Mouse (Mus musculus) MEL (cell line): ENCODE data around the gene Krtap16-1. TPM values are rescaled to one million over a fixed set of nuclear protein-coding genes. Genes with fewer than 3 reads are reported as not detected.

ENCODE experiments used
- DNase-seq: peaks from one replicate; pipeline ENCODE4 v3.0.0; 2011; ENCODE audit warnings: low read depth, low spot score
- H3K27ac ChIP-seq: 2 replicates; pipeline ENCODE4 v1.5.1; 2012; ENCODE audit warnings: low read depth, mild to moderate bottlenecking, control low read depth, low read length, moderate library complexity; ENCODE audit not compliant: control insufficient read depth
- H3K27me3 ChIP-seq, 2 experiments: fragments of 150-350 bp in 1 of 2; sonication (generic) in 1 of 2; 2 replicates each; pipeline ENCODE4 v1.6.1; 2012; ENCODE audit warnings: low read length in 2 of 2, mild to moderate bottlenecking in 2 of 2, improper control_type of control experiment in 1 of 2, moderate library complexity in 1 of 2; ENCODE audit not compliant: insufficient read depth in 2 of 2, control insufficient read depth in 1 of 2
- H3K36me3 ChIP-seq, 2 experiments: 2 replicates each; pipeline ENCODE4 v1.6.1; 2012 to 2014; ENCODE audit warnings: low read length in 2 of 2, improper control_type of control experiment in 1 of 2, inconsistent platforms in 1 of 2, mild to moderate bottlenecking in 1 of 2; ENCODE audit not compliant: insufficient read depth in 2 of 2, control insufficient read depth in 1 of 2
- H3K4me1 ChIP-seq, 2 experiments: fragments of 150-350 bp in 1 of 2; sonication (generic) in 1 of 2; 2 replicates each; pipeline ENCODE4 v1.6.1; 2012; ENCODE audit warnings: low read length in 2 of 2, improper control_type of control experiment in 1 of 2, mild to moderate bottlenecking in 1 of 2; ENCODE audit not compliant: insufficient read depth in 2 of 2, control insufficient read depth in 1 of 2
- H3K4me3 ChIP-seq, 2 experiments: fragments of 150-350 bp in 1 of 2; sonication (generic) in 1 of 2; 2 replicates each; pipeline ENCODE4 v1.5.1; 2012; ENCODE audit warnings: low read depth in 2 of 2, low read length in 2 of 2, mild to moderate bottlenecking in 2 of 2, moderate library complexity in 2 of 2, control low read depth in 1 of 2, improper control_type of control experiment in 1 of 2; ENCODE audit not compliant: control insufficient read depth in 1 of 2, insufficient read depth in 1 of 2
- H3K79me2 ChIP-seq: 2 replicates; pipeline ENCODE4 v1.6.1; 2012; ENCODE audit warnings: mild to moderate bottlenecking, low read length, moderate library complexity; ENCODE audit not compliant: control insufficient read depth, poor library complexity, insufficient read depth
- H3K9ac ChIP-seq: 2 replicates; pipeline ENCODE4 v1.6.1; 2012; ENCODE audit warnings: low read depth, mild to moderate bottlenecking, control low read depth, low read length, moderate library complexity; ENCODE audit not compliant: control insufficient read depth, poor library complexity, severe bottlenecking
- H3K9me3 ChIP-seq: fragments of 150-350 bp; sonication (generic); replicated peaks from 2 replicates; pipeline ENCODE4 v1.6.1; 2012; ENCODE audit warnings: mild to moderate bottlenecking, low read length, improper control_type of control experiment, moderate library complexity; ENCODE audit not compliant: insufficient read depth
- CHD1 ChIP-seq: IDR thresholded peaks from 2 replicates; pipeline ENCODE4 v1.6.1; 2012; ENCODE audit warnings: low read depth, mild to moderate bottlenecking, inconsistent platforms, low read length, improper control_type of control experiment
- CHD2 ChIP-seq: IDR thresholded peaks from 2 replicates; pipeline ENCODE4 v1.6.1; 2011; ENCODE audit warnings: low read length, improper control_type of control experiment
- CTCF ChIP-seq, 3 experiments: IDR thresholded peaks in 2 of 3; conservative IDR thresholded peaks in 1 of 3; 2 replicates each; pipeline ENCODE4 v1.5.1; 2011 to 2012; ENCODE audit warnings: low read length in 3 of 3, low read depth in 2 of 3, mild to moderate bottlenecking in 2 of 3, improper control_type of control experiment in 1 of 3, inconsistent platforms in 1 of 3, mixed read lengths in 1 of 3, moderate library complexity in 1 of 3; ENCODE audit not compliant: control insufficient read depth in 1 of 3, insufficient read depth in 1 of 3, poor library complexity in 1 of 3, severe bottlenecking in 1 of 3
- ELF1 ChIP-seq: IDR thresholded peaks from 2 replicates; pipeline ENCODE4 v1.6.1; 2014; ENCODE audit warnings: low read depth, mild to moderate bottlenecking, inconsistent platforms, low read length, improper control_type of control experiment, moderate library complexity
- ETS1 ChIP-seq: IDR thresholded peaks from 2 replicates; pipeline ENCODE4 v1.6.1; 2012; ENCODE audit warnings: low read depth, mild to moderate bottlenecking, inconsistent platforms, low read length, improper control_type of control experiment, moderate library complexity
- GABPA ChIP-seq: IDR thresholded peaks from 2 replicates; pipeline ENCODE4 v1.6.1; 2012; ENCODE audit warnings: low read depth, mild to moderate bottlenecking, inconsistent platforms, low read length, improper control_type of control experiment, moderate library complexity
- JUND ChIP-seq: IDR thresholded peaks from 2 replicates; pipeline ENCODE4 v1.6.1; 2011; ENCODE audit warnings: low read depth, mild to moderate bottlenecking, improper control_type of control experiment, low read length
- MAFK ChIP-seq: IDR thresholded peaks from 2 replicates; pipeline ENCODE4 v1.6.1; 2011; ENCODE audit warnings: low read depth, mild to moderate bottlenecking, low read length, improper control_type of control experiment, borderline replicate concordance
- MAX ChIP-seq: IDR thresholded peaks from 2 replicates; pipeline ENCODE4 v1.6.1; 2011; ENCODE audit warnings: low read length, improper control_type of control experiment
- MAZ ChIP-seq: IDR thresholded peaks from 2 replicates; pipeline ENCODE4 v1.6.1; 2012; ENCODE audit warnings: low read depth, mild to moderate bottlenecking, inconsistent platforms, low read length, improper control_type of control experiment
- NRF1 ChIP-seq: IDR thresholded peaks from 2 replicates; pipeline ENCODE4 v1.6.1; 2014; ENCODE audit warnings: low read depth, mild to moderate bottlenecking, inconsistent platforms, low read length, improper control_type of control experiment, moderate library complexity; ENCODE audit not compliant: poor library complexity, insufficient read depth, severe bottlenecking
- POLR2A ChIP-seq, 2 experiments: IDR thresholded peaks; 2 replicates each; pipeline ENCODE4 v1.6.1; 2011 to 2012; ENCODE audit warnings: low read length in 2 of 2, mild to moderate bottlenecking in 2 of 2, control low read depth in 1 of 2, improper control_type of control experiment in 1 of 2, low read depth in 1 of 2, moderate library complexity in 1 of 2; ENCODE audit not compliant: control insufficient read depth in 1 of 2, insufficient read depth in 1 of 2, poor library complexity in 1 of 2
- POLR2AphosphoS2 ChIP-seq: IDR thresholded peaks from 2 replicates; pipeline ENCODE4 v1.6.1; 2011; ENCODE audit warnings: low read length, improper control_type of control experiment
- POLR2AphosphoS5 ChIP-seq: IDR thresholded peaks from 2 replicates; pipeline ENCODE4 v1.6.1; 2012; ENCODE audit warnings: low read depth, borderline replicate concordance, mild to moderate bottlenecking, inconsistent platforms, low read length, moderate library complexity, mixed read lengths
- RAD21 ChIP-seq: IDR thresholded peaks from 2 replicates; pipeline ENCODE4 v1.6.1; 2011; ENCODE audit warnings: mild to moderate bottlenecking, low read depth, low read length, improper control_type of control experiment
- RCOR1 ChIP-seq: IDR thresholded peaks from 2 replicates; pipeline ENCODE4 v1.6.1; 2012; ENCODE audit warnings: low read depth, mild to moderate bottlenecking, inconsistent platforms, low read length, improper control_type of control experiment
- SMC3 ChIP-seq: IDR thresholded peaks from 2 replicates; pipeline ENCODE4 v1.6.1; 2011; ENCODE audit warnings: low read depth, low read length, improper control_type of control experiment
- TAL1 ChIP-seq: IDR thresholded peaks from 2 replicates; pipeline ENCODE4 v1.6.1; 2012; ENCODE audit warnings: mild to moderate bottlenecking, inconsistent platforms, low read length, moderate library complexity, mixed read lengths
- TCF12 ChIP-seq: IDR thresholded peaks from 2 replicates; pipeline ENCODE4 v1.6.1; 2014; ENCODE audit warnings: low read depth, mild to moderate bottlenecking, inconsistent platforms, low read length, improper control_type of control experiment, moderate library complexity
- UBTF ChIP-seq: IDR thresholded peaks from 2 replicates; pipeline ENCODE4 v1.6.1; 2012; ENCODE audit warnings: low read depth, mild to moderate bottlenecking, inconsistent platforms, low read length, improper control_type of control experiment, moderate library complexity, borderline replicate concordance; ENCODE audit not compliant: insufficient read depth
- USF2 ChIP-seq, 2 experiments: IDR thresholded peaks; 2 replicates each; pipeline ENCODE4 v1.6.1; 2011 to 2012; ENCODE audit warnings: improper control_type of control experiment in 2 of 2, low read length in 2 of 2, borderline replicate concordance in 1 of 2, inconsistent platforms in 1 of 2, low read depth in 1 of 2, mild to moderate bottlenecking in 1 of 2; ENCODE audit not compliant: insufficient read depth in 1 of 2
- ZC3H11A ChIP-seq: IDR thresholded peaks from 2 replicates; pipeline ENCODE4 v1.6.1; 2012; ENCODE audit warnings: low read depth, mild to moderate bottlenecking, inconsistent platforms, low read length, improper control_type of control experiment
- ZKSCAN1 ChIP-seq: IDR thresholded peaks from 2 replicates; pipeline ENCODE4 v1.6.1; 2012; ENCODE audit warnings: low read depth, mild to moderate bottlenecking, inconsistent platforms, low read length, improper control_type of control experiment, moderate library complexity
- ZNF384 ChIP-seq: IDR thresholded peaks from 2 replicates; pipeline ENCODE4 v1.6.1; 2012; ENCODE audit warnings: low read depth, mild to moderate bottlenecking, inconsistent platforms, low read length, improper control_type of control experiment
- polyA plus RNA-seq, 2 experiments: library from polyadenylated mRNA; stranded (reverse) in 1 of 2; unstranded in 1 of 2; fragments of >175 nt in 1 of 2; fragments of >200 nt in 1 of 2; gene quantifications; 2 replicates each; pipeline versions ENCODE4 v1.2.1 to v1.2.4; 2012; ENCODE audit warnings: low replicate concordance in 2 of 2, low read depth in 1 of 2; ENCODE audit not compliant: insufficient read length in 2 of 2, insufficient read depth in 1 of 2, missing spikeins in 1 of 2
- total RNA-seq: library from RNA; depleted of rRNA; stranded (reverse); fragments of 300-350 nt; gene quantifications from 2 replicates; pipeline ENCODE4 v1.2.3, GENCODE M21; 2012

Gene Krtap16-1
- total and polyA plus RNA-seq, 3 experiments, result 0.08 TPM; not detected in 2

- DNase-seq, result peak; percentile 32
- no peaks in the 10 kb centered on the region for H3K27me3 ChIP-seq
Measured at GRCm38 (mm10) chr11:100006624-100007023, 20.2 kb upstream of the Krtap16-1 start.

GRCm38 (mm10) chr11:100005905-100006304 is 19.5 kb upstream of the Krtap16-1 start:
- H3K4me1 ChIP-seq, result no peaks in the 10 kb centered on the region
- H3K9ac ChIP-seq, result no peak overlapping the region
- no peaks in the 10 kb centered on the region for H3K36me3 ChIP-seq
- no peaks in the 10 kb centered on the region for H3K9me3 ChIP-seq
- H3K4me3 ChIP-seq, result no peak overlapping the region
- no peaks in the 10 kb centered on the region for H3K79me2 ChIP-seq
- H3K27me3 ChIP-seq, result no peaks in the 10 kb centered on the region
- no peak for TF ChIP-seq ETS1
- no peak for TF ChIP-seq RAD21
- no peak for TF ChIP-seq ELF1
- TF ChIP-seq POLR2AphosphoS5, result no peak
- no peak for TF ChIP-seq TAL1
- no peak for TF ChIP-seq CTCF (IDR thresholded peaks at IDR 0.05 in 2 of 3, conservative IDR thresholded peaks at IDR 0.05 in 1 of 3; ENCODE audit: control insufficient read depth in 1 of 3, insufficient read depth in 1 of 3, low read depth in 2 of 3, low read length in 3 of 3, poor library complexity in 1 of 3, severe bottlenecking in 1 of 3)
- TF ChIP-seq POLR2AphosphoS2, result no peak
- no peak for TF ChIP-seq ZKSCAN1
- H3K27ac ChIP-seq, result no peak overlapping the region
- no peak for DNase-seq

More at GRCm38 (mm10) chr11:100006624-100007023, 20.2 kb upstream of the Krtap16-1 start:
- H3K36me3 ChIP-seq, result no peaks in the 10 kb centered on the region
- no peak overlapping the region for H3K27ac ChIP-seq
- no peaks in the 10 kb centered on the region for H3K4me1 ChIP-seq
- TF ChIP-seq RAD21 (peak; percentile 5; the same call in 1 of the 2 replicates), CTCF (IDR thresholded peaks at IDR 0.05 in 2 of 3, conservative IDR thresholded peaks at IDR 0.05 in 1 of 3; ENCODE audit: control insufficient read depth in 1 of 3, insufficient read depth in 1 of 3, low read depth in 2 of 3, low read length in 3 of 3, poor library complexity in 1 of 3, severe bottlenecking in 1 of 3) (peak; percentile 42 to 52 (median 52)), SMC3 (peak; percentile 28), CHD1 (no peak)
- no peaks in the 10 kb centered on the region for H3K9me3 ChIP-seq
- H3K9ac ChIP-seq, result no peak overlapping the region
- H3K4me3 ChIP-seq, result no peak overlapping the region
- H3K79me2 ChIP-seq, result no peaks in the 10 kb centered on the region

- H3K9ac ChIP-seq, result no peak overlapping the region
- peak; percentile 56 for DNase-seq
- no peaks in the 10 kb centered on the region for H3K36me3 ChIP-seq
- no peaks in the 10 kb centered on the region for H3K9me3 ChIP-seq
- no peaks in the 10 kb centered on the region for H3K4me1 ChIP-seq
- H3K79me2 ChIP-seq, result no peaks in the 10 kb centered on the region
- H3K27ac ChIP-seq, result no peak overlapping the region
- no peaks in the 10 kb centered on the region for H3K27me3 ChIP-seq
- no peak overlapping the region for H3K4me3 ChIP-seq
- TF ChIP-seq MAFK (no peak), NRF1 (no peak), RAD21 (peak; percentile 74), GABPA (no peak), ZC3H11A (peak; percentile 47), CHD2 (no peak), TCF12 (no peak), TAL1 (no peak), POLR2A (IDR thresholded peaks at IDR 0.05; ENCODE audit: control insufficient read depth in 1 of 2, insufficient read depth in 1 of 2, low read depth in 1 of 2, low read length in 2 of 2, poor library complexity in 1 of 2) (no peak), ZNF384 (peak; percentile 97), MAX (no peak), USF2 (IDR thresholded peaks at IDR 0.05; ENCODE audit: borderline replicate concordance in 1 of 2, insufficient read depth in 1 of 2, low read depth in 1 of 2, low read length in 2 of 2) (no peak), MAZ (no peak), JUND (no peak), UBTF (no peak), RCOR1 (no peak), SMC3 (peak; percentile 73), CTCF (IDR thresholded peaks at IDR 0.05 in 2 of 3, conservative IDR thresholded peaks at IDR 0.05 in 1 of 3; ENCODE audit: control insufficient read depth in 1 of 3, insufficient read depth in 1 of 3, low read depth in 2 of 3, low read length in 3 of 3, poor library complexity in 1 of 3, severe bottlenecking in 1 of 3) (peak; percentile 71 to 81 (median 76)), CHD1 (no peak), ETS1 (no peak)
Measured at GRCm38 (mm10) chr11:100004846-100005245, 18.4 kb upstream of the Krtap16-1 start.
